Mouse (Mus musculus): ENCODE results near the gene Gm5169.
"Not testable (repeated sequence)": the region's sequence is repeated elsewhere in the genome, so short reads cannot be mapped to it uniquely, and the experiment has no call there.

The Gm5169 gene

DNA sequence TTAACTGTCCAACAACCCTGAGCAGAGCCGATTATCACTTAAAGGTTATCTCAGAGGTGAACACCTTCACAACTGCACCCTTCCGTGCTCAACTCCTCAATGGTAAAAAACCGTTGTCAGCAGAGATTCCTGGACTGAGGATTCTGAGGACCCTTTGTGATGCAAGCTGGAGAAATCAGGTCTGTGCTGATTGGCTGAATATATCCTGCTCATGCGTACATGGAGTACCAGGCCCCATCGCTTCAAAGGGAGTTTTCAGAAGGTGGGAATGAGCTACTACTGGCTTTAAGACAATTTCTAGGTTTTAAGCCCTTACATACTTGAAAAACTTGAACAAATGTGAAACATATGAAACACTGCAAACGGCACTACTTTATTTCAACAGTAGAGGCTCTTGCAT lies at the start of gene Gm5169:
TSS of gene Gm5169 (minus strand) at position 101 of the 400 bp plus-strand sequence.
- CTCF ChIA-PET = not testable (repeated sequence)

DNA sequence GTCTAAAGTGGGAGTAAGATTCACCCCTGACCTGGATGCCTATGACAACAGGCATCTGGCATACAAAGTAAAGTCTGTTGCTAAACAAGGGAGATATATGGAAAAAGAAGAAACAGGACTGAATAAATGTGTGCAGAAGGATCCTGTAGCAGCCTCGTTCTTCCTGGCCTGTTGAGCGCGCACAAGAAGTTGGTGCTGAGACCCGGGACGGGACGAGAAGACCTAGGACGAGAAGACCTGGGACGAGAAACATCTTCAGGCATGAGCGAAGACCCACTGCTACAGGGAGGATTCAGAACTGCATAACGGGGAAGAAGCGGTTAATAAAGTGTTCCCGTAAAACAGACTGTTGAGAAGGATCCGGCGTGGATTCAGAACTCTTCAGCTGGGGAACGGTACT lies 46.2 kb upstream of the Gm5169 start:
- CTCF ChIA-PET = not testable (repeated sequence)
